Mouse (Mus musculus): ENCODE data around the gene Dnah6. TPM values are rescaled to one million over a fixed set of nuclear protein-coding genes. Genes with fewer than 3 reads are reported as not detected.

Gene Dnah6
- under 1 TPM in 24 of 26 experiments, not detected in 2; 0.06 to 0.31 (median 0.13) TPM for total RNA-seq (2018; cell fraction: chromatin; rRNA removed)
- under 1 TPM in 13 of 26 experiments, not detected in 13; under 0.01 to 0.05 (median 0.03) TPM for total RNA-seq (2018; cell fraction: cytosol; rRNA removed)
- total RNA-seq (2018; cell fraction: nucleus; rRNA removed) = under 1 TPM in 22 of 26 experiments, not detected in 4; 0.05 to 0.33 (median 0.13) TPM
- polyA plus RNA-seq (2018) = not detected in 3 replicates

DNA sequence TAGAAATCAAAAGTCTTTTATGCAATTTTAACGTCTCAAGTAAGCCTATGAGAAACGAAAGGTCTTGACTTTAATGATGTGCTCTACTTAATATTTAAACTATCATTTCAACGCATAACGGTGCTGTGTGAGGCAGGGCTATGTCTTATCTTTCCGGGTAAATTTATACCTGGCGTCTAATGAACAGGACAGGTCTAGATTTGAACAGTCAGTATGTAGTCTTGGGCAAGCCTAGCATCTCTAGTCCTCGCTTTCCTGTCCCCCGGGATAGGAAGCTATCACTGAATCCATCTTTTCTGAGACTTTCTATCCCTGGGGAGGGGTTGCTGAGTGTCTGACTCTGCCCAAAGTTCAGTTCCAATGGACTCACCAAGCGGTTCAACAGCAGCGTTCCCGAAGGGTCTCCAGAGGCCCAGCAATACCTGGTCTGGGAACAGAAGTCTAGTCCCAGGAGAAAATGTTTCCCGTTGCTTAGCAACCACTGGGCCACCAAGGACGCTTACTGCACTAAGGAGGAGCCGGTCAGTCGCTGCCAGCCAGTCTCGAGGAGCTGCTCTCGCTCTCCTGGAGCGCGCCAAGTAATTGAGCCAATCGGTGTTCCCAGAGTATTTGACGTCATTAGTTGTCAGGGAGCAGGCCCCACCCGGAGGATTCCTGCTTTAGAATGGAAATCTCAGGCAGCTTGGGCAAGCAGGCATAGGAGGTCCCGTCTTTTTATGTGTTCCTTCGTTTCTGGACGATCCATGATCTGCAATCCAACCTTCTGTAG is at the start of gene Dnah6:
Gene Dnah6 (minus strand): TSS at position 463 of the 769 bp plus-strand sequence.
- Histone ChIP-seq H3K79me2 (ENCODE audit: inconsistent target) (no peaks in the 10 kb centered on the region), H3K36me3 (ENCODE audit: inconsistent target) (no peaks in the 10 kb centered on the region), H3K4me3 (ENCODE audit: inconsistent target) (peak within 1 kb of the TSS; percentile 22), H3K27ac (peak within 1 kb of the TSS; percentile 17; the same call in 1 of the 2 replicates)
- 46% methylated on average over 25 of the region's 25 CpGs for WGBS (ENCODE audit: missing documents)

- 100% methylated on average over 3 of the region's 3 CpGs for WGBS (ENCODE audit: missing documents)
- no peak overlapping the region for H3K4me3 ChIP-seq (ENCODE audit: inconsistent target)
Observed at GRCm38 (mm10) chr6:73269374-73269773, 47.9 kb upstream of the Dnah6 start.

DNA sequence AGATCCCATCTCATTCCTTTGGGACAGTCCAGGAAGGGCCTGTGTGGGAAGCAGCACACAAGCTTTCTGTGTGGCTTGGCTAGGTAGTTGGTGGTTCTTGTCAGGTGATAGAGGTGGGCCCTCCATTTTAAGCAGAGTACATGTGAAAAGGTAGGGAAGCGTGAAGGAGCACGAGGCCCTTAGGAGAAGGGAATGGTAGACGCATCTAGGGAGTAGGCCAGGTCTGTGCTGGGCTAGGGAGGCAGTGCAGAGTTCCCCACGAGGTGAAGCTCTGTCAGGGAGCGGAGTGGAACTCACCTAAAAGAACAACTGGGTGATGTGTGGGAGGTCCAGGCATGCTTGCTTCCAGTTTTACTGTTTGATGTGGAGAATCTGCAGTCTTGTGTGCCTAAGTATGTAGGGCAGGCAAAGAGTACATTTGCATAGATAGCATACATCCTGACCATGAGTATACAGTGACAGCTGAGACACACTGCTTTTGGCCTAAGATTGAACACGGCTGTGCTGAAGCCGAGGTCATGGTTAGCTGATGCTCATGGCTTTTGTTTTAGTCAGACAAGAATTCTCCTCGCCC is 46.4 kb upstream of the Dnah6 start:
- Histone ChIP-seq H3K79me2 (ENCODE audit: inconsistent target) (no peaks in the 10 kb centered on the region), H3K27ac (no peak overlapping the region), H3K36me3 (ENCODE audit: inconsistent target) (peaks cover 75% of the 10 kb centered on the region), H3K4me3 (ENCODE audit: inconsistent target) (no peak overlapping the region)
- WGBS (ENCODE audit: missing documents) = 94% methylated on average over 8 of the region's 8 CpGs

More at GRCm38 (mm10) chr6:73269374-73269773, 47.9 kb upstream of the Dnah6 start:
- Histone ChIP-seq H3K27ac (no peak overlapping the region), H3K79me2 (ENCODE audit: inconsistent target) (no peaks in the 10 kb centered on the region), H3K36me3 (ENCODE audit: inconsistent target) (peaks cover 77% of the 10 kb centered on the region)

DNA sequence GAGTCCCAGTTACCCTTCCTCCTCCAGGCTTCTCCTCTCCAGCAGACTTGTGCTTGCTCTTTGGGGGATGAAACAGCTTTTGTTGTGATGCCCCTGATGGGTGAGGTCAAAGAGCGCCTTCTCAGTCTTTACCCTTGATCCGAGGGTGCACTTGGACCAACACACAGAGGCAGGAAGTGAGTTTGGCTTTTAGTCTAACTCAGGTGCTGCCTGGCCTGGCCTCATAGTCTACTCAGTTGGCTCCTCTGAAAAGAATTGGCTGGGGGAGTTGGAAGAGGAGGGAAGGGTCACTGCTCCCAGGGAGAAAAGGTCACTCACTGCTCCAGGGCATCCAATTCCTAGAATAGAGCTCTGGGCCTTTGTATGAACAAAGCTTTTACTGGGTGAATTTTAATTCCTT is 43.4 kb upstream of the Dnah6 start:
- H3K36me3 ChIP-seq (ENCODE audit: inconsistent target) = peaks cover 72% of the 10 kb centered on the region; the same call in 1 of the 2 replicates
- no peaks in the 10 kb centered on the region for H3K79me2 ChIP-seq (ENCODE audit: inconsistent target)
- H3K27ac ChIP-seq = no peak overlapping the region
- whole genome bisulfite sequencing (ENCODE audit: missing documents) = 80% methylated on average over 2 of the region's 2 CpGs
- no peak overlapping the region for H3K4me3 ChIP-seq (ENCODE audit: inconsistent target)

DNA sequence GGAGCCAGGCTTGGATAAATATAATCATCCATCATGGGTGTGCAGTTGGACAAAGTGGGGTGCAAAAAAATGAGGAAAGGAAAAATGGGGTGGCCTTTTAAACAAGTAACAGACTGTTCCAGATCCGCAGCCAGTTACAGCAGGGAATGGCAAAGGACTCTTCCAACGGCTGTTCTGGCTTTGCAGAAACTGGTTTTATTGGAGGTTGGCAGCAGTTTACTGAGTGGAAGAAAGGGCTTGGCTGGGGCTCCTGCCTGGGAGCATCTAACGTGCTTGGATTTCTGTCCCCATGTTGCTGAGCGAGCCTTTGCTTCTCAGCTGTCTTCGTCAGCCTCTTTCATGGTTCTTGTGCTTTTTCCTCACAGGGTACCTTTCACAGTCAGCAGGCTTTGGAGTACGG is 38.7 kb upstream of the Dnah6 start:
- no peak overlapping the region for H3K27ac ChIP-seq
- WGBS (ENCODE audit: missing documents) = 88% methylated on average over 6 of the region's 6 CpGs
- peaks cover 82% of the 10 kb centered on the region for H3K36me3 ChIP-seq (ENCODE audit: inconsistent target)
- H3K4me3 ChIP-seq (ENCODE audit: inconsistent target) = no peak overlapping the region
- peaks cover 17% of the 10 kb centered on the region for H3K79me2 ChIP-seq (ENCODE audit: inconsistent target)

GRCm38 (mm10) chr6:73257068-73257467 is 35.6 kb upstream of the Dnah6 start:
- 93% methylated on average over 7 of the region's 7 CpGs for WGBS (ENCODE audit: missing documents)
- H3K36me3 ChIP-seq (ENCODE audit: inconsistent target) = peaks cover 58% of the 10 kb centered on the region
- no peak overlapping the region for H3K4me3 ChIP-seq (ENCODE audit: inconsistent target)

GRCm38 (mm10) chr6:73254307-73255228 is 33.1 kb upstream of the Dnah6 start:
- Histone ChIP-seq H3K79me2 (ENCODE audit: inconsistent target) (peaks cover 73% of the 10 kb centered on the region), H3K36me3 (ENCODE audit: inconsistent target) (peaks cover 35% of the 10 kb centered on the region), H3K27ac (no peak overlapping the region), H3K4me3 (ENCODE audit: inconsistent target) (no peak overlapping the region)
- WGBS (ENCODE audit: missing documents) = 37% methylated on average over 9 of the region's 9 CpGs

More at GRCm38 (mm10) chr6:73257068-73257467, 35.6 kb upstream of the Dnah6 start:
- Histone ChIP-seq H3K27ac (no peak overlapping the region), H3K79me2 (ENCODE audit: inconsistent target) (peaks cover 48% of the 10 kb centered on the region)

GRCm38 (mm10) chr6:73253584-73253983 is 32.1 kb upstream of the Dnah6 start:
- Histone ChIP-seq H3K79me2 (ENCODE audit: inconsistent target) (peaks cover 82% of the 10 kb centered on the region), H3K4me3 (ENCODE audit: inconsistent target) (no peak overlapping the region), H3K27ac (no peak overlapping the region), H3K36me3 (ENCODE audit: inconsistent target) (peaks cover 25% of the 10 kb centered on the region)
- 94% methylated on average over 3 of the region's 4 CpGs for WGBS (ENCODE audit: missing documents)

DNA sequence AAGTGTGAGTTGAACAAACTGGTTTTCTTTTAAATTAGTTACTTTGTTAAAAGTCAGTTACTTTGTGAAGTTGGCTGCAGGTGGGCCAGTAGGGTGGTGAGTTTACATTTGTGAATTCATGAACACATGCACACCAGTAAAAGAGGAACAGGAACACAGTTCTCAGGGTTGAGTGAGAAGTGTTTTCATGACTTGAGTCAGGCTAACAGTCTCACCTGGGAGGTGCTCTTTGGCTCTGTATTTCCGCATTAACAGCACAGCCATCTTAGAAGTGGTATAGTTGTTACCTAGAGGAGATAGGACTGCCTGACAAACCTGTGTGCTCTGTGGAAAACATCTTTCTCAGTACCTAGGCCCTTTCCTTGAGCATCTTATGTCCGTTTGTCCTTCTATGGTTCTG is 31.6 kb upstream of the Dnah6 start:
- Histone ChIP-seq H3K79me2 (ENCODE audit: inconsistent target) (peaks cover 82% of the 10 kb centered on the region), H3K4me3 (ENCODE audit: inconsistent target) (no peak overlapping the region), H3K27ac (no peak overlapping the region), H3K36me3 (ENCODE audit: inconsistent target) (peaks cover 19% of the 10 kb centered on the region)
- 100% methylated on average over 2 of the region's 2 CpGs for WGBS (ENCODE audit: missing documents)

DNA sequence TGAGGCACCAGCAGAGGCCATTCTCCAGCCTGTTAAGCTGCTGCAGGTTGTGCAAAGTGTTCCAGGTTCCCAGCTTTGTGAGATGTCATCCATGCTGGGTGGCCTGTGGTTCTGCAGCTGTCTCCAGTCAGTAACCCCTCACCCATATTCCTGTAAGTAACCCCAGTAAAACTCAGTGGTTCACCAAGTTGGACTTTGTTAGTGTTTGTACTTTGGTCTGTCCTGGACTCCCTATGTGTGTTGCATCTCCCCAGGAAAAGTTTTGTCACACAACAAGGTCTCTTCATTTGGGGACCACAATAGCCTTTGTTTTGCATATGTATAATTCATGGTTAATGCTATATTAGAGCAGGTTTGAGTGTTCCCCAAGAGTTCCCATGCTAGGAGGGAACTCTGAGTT is 30.9 kb upstream of the Dnah6 start:
- Histone ChIP-seq H3K4me3 (ENCODE audit: inconsistent target) (no peak overlapping the region), H3K27ac (no peak overlapping the region), H3K36me3 (ENCODE audit: inconsistent target) (peaks cover 13% of the 10 kb centered on the region), H3K79me2 (ENCODE audit: inconsistent target) (peaks cover 82% of the 10 kb centered on the region)

DNA sequence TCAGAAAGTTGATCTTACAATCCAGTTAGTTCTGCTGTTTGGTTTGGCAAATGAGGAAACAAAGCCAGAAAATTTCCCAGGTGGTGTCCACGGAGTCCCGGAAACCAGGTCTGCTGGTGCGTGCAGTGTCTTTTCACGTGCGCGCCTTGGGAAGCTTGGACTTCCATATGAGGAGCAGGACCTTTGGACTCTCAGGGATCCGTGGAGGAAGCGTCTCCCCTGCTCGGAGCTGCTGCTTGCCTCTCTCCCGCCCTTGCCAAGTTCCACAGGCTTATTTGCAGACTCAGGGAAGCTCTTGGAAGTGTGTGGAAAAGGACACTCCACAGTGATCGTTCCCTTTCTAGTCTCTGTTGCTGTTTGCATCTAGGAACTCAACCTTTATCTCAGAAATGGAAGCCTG is 29.9 kb upstream of the Dnah6 start:
- Histone ChIP-seq H3K79me2 (ENCODE audit: inconsistent target) (peaks cover 77% of the 10 kb centered on the region), H3K4me3 (ENCODE audit: inconsistent target) (no peak overlapping the region), H3K27ac (no peak overlapping the region), H3K36me3 (ENCODE audit: inconsistent target) (peaks cover 3% of the 10 kb centered on the region; the same call in 1 of the 2 replicates)
- WGBS (ENCODE audit: missing documents) = 93% methylated on average over 11 of the region's 11 CpGs

DNA sequence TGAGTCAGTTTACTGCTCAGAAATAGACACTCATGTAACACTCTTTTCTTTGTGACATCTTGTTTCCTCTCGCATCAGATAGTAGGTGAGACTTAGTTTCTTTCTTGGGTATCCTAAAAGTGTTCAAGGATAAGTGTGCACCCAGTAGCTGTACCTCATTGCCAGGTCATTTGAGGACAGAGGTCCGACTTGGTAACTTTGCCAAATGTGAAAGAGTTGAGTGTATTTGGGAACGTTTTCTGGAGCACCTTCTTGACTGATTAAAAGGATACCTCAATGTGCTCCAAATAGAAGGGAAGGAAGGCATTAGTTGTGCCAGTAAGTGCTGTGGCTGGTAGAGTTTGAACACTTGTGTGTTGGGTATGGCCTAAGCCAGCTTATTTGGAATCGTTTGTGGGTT is 28.4 kb upstream of the Dnah6 start:
- Histone ChIP-seq H3K27ac (no peak overlapping the region), H3K4me3 (ENCODE audit: inconsistent target) (no peak overlapping the region), H3K79me2 (ENCODE audit: inconsistent target) (peaks cover 62% of the 10 kb centered on the region), H3K36me3 (ENCODE audit: inconsistent target) (no peaks in the 10 kb centered on the region)
- WGBS (ENCODE audit: missing documents) = 84% methylated on average over 4 of the region's 4 CpGs

GRCm38 (mm10) chr6:73249049-73249422 is 27.6 kb upstream of the Dnah6 start:
- H3K36me3 ChIP-seq (ENCODE audit: inconsistent target) = no peaks in the 10 kb centered on the region
- H3K27ac ChIP-seq = no peak overlapping the region
- 1% methylated on average over 12 of the region's 12 CpGs for WGBS (ENCODE audit: missing documents)
- H3K79me2 ChIP-seq (ENCODE audit: inconsistent target) = peaks cover 54% of the 10 kb centered on the region
- H3K4me3 ChIP-seq (ENCODE audit: inconsistent target) = peak overlapping the region; percentile 73

Data from macrophage (primary cell).